Mouse (Mus musculus) adrenal gland, postnatal 4 days (tissue): ENCODE data around the gene Prep. TPM values are rescaled to one million over a fixed set of nuclear protein-coding genes. Genes with fewer than 3 reads are reported as not detected.

Experiments used
- DNase-seq, 2 experiments: peaks; one replicate each; pipeline ENCODE4 v3.0.0; 2021 to 2022; ENCODE audit warnings: low spot score in 2 of 2, mixed read lengths in 2 of 2
- long read RNA-seq, 2 experiments: library from polyadenylated mRNA; stranded (forward); transcript quantifications; one replicate each; pipeline ENCODE4 v2.0.0; 2021
- total RNA-seq, 2 experiments: library from RNA; stranded (reverse); gene quantifications; 2 replicates each; pipeline ENCODE4 v1.2.3; 2021

The Prep gene
- total RNA-seq, result 10 to 100 TPM; 21.2 to 21.6 TPM
- long read RNA-seq, experiment 1, full-length matches to known transcripts, result 54 of 62 reads
- long read RNA-seq, experiment 1, partial matches to known transcripts, result 5 of 62 reads
- long read RNA-seq, experiment 1, other reads (novel, unspliced or antisense), result 3 of 62 reads
- long read RNA-seq, experiment 2, full-length matches to known transcripts, result 86 of 107 reads
- long read RNA-seq, experiment 2, partial matches to known transcripts, result 11 of 107 reads
- long read RNA-seq, experiment 2, other reads (novel, unspliced or antisense), result 10 of 107 reads

DNA sequence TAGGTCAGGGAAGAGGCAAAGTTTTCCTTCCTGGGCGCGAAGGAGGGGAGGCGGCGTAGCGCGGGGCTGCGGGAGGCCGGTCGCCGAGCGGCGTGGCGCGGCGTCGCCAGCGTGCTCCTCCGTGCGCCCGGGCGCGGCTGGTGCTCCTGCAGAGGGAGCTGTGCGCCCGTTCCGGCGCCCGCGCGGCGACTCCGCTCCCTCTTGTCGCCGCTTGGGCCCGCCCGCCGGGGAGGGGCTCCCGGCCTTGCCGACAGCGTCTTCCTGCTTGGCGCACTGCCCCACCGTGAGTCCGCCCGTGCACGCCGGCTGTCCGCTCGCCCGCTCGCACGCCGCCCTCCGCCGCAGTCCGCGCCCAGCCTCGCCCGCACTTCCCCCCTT, at the start of gene Prep:
Gene Prep (plus strand): TSS at position 273 of the 378 bp plus-strand sequence.
- DNase-seq, result peak; percentile 78 to 81

DNA sequence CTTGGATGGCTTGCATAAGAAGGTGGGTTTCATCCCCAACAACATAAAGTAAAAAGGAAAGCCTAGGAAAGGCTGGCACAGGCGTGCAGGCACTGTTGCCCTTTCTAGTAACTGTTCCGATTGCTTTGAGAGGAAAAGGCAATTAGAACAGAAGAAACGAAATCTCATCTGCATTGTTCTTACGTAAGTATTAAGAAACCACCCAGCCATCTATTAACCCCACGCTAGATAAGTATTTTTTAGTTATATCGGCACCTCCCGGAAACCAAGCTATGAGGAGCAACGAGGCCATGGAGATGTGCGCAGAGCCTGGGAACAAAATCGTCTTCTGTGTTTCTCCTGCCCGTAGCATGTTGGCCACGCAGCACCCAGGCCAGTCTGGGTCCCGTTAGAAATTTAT, 49.7 kb upstream of the Prep start:
- no peak for DNase-seq

DNA sequence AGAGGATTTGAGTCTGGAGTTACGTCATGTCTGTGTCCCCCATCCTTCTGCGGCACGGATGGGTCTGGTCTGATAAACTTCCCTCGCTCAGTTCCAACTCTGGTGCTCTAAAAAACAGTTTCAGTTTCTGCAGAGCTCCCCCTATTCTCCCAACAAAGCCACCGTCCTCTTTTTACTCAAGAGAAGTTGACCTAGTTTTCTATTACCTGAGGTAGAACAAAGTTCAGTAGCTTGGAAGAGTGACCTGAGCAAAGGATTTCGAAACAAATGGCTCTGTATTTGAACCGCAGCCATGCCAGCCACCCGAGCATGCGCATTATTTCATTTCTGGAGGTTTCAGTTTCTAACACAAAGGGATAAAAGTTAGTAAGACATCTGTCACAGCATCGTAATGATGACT, 49.2 kb upstream of the Prep start:
- no peak for DNase-seq

DNA sequence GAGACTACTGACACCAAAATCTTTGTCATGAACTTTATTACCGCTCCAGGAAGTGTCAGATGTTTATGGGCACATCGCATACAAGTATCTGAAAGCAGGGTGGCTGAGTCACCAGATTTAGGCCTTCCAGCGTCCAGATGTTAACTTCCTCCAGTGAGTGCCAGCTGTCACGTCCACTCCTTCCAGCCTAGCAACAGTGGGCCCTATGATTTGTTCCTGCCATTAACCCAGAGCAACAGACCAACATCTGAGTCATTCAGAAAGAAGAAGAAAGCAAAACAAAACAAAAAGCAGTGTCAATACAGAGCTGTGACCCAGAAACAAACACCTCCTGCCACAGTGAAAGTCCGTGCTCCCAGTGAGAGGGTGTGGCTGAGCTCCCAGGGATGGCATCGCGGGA, 47.6 kb upstream of the Prep start:
- DNase-seq, result no peak

DNA sequence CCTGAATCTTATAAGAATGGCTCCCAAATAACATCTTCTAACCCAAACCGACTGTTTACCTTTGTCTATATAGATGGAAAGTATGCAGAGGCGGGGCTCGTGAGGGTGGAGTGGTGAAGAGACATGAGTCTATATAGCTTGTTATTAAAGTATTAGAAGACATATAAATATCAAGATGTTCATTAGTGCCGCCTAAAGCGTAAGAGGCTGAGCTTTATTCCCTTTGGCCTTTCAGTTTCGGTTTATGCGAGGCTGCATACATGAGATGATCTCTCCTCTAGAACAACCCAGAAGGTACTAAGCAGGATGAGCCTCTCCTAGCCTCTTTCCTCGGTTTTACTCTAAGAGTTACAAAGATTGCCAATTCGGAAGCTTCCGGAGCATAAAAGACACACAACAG, 47.2 kb upstream of the Prep start:
- no peak for DNase-seq

DNA sequence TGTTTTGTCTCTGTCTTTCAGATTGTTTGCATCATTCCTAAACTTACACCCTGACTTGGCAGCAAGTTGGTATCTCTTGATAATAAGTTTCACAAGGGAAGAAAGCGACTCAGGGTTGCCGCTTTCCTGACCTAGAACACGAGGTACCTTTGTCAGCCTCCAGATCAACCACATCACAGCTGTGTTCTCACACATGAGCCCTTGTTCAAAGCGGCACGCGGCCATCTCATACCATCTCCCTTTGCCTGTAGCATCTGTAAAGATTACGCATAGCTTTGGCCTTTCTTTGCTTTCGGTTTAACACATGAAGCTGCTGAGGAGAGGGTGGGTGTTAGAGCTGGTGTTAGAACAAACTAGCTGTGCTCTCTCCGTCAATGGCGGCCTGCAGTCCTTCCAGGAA, 46.7 kb upstream of the Prep start:
- DNase-seq, result no peak

DNA sequence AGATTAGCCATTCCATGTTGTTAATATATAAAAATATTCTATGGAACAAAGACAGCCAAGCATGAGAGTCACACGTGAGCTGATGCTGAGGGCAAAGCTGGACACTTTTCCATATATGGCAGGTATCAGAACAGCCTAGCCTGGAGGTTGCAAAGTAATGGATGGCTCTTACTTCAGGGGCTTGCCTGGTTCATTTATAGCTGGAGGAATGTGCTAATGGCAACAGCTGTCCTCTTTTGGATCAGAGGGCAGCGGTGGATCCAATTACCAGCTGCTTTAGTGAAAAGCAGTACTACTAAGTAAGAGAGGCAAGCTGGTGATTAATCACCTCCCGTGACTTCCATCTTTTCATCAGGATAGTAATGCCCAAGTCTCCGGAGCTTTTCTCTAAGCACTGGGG, 41.8 kb upstream of the Prep start:
- no peak for DNase-seq

DNA sequence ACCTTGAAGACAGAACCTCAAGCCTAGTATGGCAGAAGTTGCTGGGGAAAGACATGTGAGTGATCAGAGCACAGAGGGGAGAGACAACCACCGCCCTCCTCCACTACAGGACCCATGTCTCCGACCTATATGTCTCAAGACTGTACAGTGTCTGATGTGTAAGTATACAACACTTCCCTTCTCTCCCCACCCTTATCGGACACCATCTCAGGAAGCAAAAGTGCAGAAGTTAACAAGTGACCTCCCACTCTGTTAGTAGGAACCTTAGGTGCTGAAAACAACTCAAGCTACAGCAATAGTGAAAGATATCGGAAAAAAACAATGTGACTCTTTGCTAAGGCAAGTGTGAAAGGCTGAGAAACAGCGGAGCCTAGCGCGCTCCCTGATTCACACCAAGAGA, 40.1 kb upstream of the Prep start:
- no peak for DNase-seq

DNA sequence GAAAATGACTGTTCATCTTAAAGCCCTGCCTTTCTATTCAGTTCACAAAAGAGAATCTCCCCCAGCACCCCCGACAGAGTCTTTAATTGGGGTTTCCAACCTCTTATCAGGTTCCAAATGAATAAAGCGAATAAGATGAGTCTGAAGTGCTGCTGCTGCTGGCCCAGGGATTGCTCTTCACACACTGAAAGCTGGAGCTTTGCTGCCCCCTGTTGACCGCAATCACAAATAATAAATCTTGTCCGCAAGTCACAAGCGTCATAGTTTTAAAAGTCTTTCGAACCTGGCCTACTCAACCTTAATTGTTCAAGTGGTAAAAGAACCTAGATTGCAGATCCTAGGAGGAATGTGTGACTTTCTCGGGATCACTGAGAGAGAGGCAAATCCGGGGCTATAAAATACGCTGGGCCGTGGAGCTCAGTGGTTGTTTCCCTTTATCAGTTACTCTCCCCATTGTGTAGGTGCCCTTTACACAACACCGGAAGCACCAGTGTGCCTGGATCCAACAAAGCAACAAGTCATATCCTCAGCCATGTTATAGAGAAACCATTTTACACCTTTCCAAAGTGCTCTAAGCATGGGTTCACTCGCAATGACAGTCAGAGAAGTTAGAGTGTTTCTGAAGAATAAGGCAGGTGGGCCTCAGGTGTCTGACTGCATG, 21.6 kb upstream of the Prep start:
- peak; percentile 47 to 61 for DNase-seq

DNA sequence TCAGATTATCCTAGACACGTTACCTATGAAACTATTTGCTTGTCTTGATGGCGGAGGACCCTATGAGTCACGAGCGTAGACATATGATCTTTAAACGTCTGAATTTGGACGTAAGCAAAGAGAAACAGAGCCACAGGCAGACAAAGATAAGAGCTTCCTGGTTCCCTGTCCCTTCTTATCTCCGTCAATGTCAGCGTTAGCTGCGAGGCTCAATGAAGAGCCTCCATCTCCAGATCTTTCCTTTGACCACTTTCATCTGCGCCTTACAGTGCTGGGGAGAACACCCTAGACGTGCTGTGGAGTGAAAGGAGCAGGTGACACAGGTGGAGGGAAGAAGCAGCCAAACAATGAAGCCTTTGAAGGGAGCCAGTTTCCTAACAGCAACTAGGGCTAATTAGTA, 18.8 kb upstream of the Prep start:
- DNase-seq, result no peak

DNA sequence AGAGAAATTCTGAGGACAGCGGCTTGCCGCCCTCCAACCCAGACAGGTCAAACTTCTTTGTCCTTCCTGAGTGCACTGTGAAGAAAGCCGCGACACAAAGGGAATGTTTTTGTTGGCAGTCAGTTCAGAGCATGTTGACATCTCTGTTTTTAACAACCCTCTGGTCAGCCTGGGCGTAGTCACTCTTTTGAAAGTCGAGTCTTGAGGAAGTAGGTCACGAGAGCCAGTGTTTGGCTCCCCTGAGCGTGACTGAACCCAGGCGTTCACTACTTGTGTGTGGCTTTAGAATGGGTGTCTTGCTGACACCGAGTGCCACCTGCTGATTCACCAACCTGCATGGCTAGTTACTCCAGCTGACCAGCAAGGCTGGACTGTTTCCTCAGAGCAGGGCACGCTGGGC, 18.4 kb upstream of the Prep start:
- peak in 1 of 2 experiments; percentile 7 for DNase-seq

DNA sequence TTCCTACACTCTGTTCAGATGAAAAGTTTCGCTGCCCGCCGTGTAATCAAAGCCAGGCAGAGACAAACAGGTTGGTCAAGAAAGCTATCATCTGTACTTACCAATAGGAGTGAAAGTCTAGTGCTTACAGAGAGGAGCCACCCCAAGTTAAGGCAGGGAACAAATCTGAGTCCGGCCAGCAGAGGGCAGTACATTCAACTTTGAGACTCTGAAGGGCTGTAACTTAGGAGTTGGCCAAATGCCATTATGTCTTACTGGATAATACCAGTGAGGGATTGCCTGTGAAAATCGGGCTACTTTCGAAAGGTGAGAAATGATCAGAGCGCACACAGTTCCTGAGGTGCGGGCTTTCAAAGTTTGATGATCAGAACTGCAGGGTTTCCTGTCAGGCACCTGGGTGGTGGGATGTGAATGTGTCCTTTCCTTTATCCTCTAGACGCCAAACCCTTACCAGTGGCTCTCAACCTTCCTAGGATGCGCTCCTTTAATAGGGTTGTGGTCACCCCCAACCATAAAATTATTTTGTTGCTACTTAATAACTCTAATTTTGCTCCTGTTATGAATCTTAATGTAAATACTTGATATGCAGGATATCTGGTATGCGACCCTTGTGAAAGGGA, 15.8 kb upstream of the Prep start:
- DNase-seq, result peak; percentile 53 to 61

DNA sequence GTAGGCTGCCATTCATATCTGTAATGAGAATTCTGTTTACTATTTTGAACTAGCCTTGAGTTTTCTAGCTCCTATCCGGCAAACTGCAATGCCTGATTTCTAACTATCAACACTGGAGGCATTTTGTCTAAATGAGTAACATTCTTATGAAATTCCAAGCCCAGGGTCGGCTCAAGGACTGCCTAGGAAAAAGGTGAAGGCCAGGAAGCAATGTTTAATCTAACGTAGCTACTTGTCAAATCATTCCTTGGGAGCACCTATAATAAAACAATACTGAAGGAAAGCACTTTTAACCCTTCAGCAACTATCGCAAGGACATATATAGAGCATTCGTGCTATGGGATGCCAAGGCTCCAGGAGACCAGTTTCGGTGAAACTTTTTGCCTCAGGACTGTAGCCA, 8.6 kb upstream of the Prep start:
- DNase-seq, result no peak

DNA sequence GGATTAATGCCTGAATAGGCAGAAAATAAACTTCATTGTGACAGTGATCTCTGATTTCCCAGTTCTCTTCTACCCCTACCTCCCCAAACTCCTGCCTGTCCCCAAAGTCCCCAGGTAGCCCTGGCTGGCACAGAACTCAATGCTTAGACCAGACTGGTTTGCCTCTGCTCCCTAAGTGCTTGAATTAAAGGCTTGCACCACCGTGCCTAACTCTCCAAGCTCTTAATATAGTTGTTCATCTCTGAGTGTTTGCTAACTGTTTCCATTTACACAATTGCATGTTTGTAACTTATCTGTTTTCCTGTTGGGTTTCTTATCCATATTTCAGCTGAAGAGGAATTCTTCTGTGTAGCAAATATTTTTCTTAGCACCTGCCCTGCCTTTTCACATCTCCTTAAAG, 6.2 kb upstream of the Prep start:
- DNase-seq, result no peak

DNA sequence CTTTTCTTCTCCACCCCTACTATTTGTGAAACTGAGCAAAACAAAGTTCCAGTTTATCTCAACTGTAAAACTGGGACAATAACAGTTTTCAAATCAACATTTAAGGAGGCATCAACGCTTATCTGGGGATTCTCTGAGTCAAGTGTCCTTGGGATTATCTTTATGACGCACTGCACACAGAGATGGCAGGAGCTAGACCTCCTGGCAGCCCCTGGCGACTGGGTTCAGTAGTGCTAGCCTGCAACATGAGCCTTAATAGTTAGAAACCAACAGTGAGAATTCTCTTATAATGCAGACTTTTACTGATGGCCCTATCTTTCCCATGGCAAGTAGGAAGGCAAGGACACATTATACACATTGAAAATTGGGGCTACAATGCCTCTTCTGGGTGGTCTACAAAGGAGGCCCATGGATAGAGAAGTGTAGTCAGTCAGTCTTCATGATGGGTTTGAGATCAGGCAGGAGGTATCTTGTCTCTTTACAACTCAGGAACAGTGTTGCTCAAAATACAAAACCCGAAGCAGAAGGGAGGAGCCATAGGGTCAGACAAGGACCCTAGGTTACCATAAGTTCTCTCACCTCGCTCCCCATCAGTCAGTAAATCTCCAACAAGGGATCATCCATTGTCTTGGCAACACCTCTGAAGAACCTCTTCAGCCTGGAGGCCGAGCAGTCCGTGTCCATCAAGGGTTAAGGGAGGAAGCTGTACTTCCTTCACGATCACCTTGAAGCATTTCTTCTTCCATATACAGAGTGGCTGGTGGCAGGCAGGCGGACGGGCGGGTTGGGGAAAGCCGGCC, 672 bp upstream of the Prep start:
- no peak for DNase-seq

DNA sequence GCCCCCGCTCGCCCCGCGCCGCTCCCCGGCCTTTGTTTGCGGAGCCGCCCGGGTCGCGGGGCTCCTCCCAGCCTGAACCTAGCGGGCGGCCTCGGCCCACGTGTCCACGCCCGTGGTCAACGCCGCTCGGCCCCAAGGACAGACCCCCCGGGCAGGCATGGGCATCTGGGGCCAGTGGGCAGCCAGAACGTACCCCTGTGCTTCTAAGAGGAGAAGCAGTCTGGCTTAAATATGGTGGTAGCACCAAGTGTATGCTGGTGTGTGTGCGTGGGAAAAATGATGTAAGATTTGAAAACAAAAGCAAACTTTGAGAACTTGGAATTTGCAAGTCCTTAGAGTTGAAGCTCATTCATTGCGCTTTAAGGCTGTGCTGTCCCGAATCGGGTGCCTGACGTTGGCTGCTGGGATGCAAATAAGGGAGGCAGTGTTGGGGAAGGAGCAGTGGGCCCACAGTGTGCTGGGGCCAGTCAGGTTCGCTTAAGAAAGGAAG, 478 bp downstream of the Prep start:
- peak in 1 of 2 experiments; percentile 32 for DNase-seq

DNA sequence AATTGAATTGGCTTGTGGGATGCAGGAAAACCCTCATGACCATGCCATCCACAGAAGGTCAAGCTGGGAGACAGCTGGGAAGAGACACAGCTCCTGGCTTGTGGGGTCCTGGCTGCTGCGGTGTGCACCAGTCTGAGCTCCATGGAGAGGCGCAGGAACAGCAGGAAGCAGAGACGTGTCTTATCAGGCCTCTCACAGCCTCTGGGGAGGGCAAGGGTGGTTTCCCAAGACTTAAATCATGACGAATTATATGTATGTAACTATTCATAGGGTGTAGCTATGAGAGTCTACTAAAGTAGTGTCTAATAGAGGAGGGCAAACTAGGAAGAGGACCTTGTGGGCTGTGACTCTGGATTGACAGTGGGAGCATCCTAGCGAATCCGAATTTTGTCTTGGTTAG, 2.6 kb downstream of the Prep start:
- DNase-seq, result no peak

DNA sequence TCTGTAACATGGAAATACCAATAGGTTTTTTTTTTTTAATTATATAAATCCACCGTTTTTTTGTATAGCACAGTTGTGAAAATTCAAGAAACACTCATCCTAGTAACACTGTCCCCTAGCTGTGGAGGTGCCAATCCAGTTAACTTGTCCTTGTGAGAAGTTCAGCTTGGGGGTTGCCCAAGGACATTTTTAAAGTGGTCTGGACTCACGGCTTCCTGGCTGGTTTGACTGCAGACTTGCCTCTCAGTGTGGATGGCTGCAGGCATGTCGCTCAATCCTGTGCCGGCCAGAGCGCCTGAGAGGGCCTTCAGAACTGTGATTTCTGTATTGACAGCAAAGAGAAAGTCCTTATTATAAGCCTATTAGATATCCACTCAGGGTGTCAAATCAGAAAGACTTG, 3.4 kb downstream of the Prep start:
- no peak for DNase-seq

DNA sequence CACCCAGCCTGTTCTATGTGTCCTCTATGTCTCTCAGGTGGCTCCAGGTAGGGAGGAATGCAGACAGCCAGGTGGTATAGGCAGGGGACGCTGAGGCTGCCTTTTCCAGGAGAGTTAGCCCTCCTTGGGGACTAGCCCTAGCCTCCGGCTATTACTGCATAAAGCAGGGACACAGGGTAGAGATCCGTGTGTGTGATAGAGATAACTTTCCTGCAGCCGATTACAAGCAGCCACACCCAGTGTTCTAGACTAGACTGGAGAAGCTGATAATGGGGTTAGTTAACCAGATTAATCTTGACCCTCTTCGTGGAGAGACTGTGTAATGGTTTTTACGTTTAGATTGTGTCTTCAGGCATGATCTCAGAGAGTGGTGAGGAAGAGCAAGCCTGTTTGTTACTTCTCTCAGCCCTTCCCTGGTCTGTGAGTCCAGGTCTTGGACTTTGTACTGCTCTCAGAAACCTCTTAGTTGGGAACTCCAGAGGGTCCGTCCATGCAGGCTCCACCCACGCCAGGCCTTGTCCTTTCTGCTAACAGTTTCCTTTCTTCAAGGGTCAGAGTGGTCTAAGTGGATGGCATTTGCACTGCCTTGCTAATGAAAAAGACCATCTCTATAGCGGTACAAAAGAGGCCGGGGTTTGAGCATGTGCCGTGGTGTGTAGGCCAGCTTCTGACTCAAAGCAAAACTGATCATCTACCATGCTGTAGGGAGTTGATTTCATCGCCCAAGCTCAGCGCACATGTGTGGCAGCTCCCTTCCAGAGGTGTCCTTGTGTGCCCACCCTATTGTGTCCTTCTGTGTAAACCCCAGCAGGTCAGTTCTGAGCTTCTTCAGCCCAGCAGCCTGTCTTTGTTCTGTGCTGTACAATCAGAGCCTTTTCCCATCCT, 4.2 kb downstream of the Prep start:
- no peak for DNase-seq

DNA sequence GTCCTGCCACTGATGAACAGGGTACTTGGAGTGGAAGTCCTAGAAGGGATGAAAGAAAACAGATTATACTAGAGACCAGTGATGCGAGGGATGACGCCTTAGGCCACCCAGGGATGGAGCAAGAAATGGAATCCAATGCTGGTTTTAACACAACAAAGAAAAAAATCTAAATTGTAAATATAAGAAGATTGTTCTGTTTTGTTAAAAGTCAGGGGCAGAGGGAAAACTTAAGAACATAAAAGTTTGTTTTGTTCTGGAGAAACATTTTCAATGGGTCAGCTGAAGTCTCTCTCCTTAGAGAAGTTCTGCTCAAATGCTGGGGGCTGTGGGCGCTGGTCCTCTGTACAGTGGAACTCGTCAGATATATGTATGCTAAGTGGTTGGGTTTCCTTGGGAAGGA, 5.3 kb downstream of the Prep start:
- DNase-seq, result no peak

DNA sequence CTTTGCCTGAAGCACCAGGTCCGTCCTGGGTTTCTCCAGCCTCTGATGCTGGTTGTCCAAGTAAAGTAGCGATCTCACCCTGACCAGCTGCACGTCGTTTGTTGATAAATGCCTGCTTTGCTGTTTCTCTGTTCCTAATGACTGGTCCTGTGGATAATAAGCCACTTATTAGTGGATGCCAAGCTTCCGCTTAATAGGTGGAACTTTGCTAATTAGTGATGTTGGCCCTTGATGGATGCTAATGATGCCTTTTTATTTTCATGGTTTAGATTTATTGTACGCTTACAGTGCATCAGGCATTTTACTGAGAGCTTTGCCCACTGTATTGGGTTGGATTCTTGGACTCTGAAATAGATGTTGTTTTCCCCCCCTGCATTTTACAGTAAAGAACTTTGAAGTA, 7.5 kb downstream of the Prep start:
- DNase-seq, result no peak
